Mouse (Mus musculus): ENCODE data around the gene Calcoco1. TPM values are rescaled to one million over a fixed set of nuclear protein-coding genes. Genes with fewer than 3 reads are reported as not detected.
A peak's percentile ranks its signal among the peaks of the same experiment; 100 is the strongest.

Gene Calcoco1
- polyA plus RNA-seq, 1 experiment from 2014 or later = 12.8 TPM

- Histone ChIP-seq H3K9ac (no peak overlapping the region), H3K4me1 (replicated peaks) (no peaks in the 10 kb centered on the region), H3K4me2 (peak overlapping the region; percentile 45), H3K27ac (replicated peaks) (no peak overlapping the region), H3K27me3 (peaks cover 92% of the 10 kb centered on the region), H3K36me3 (replicated peaks) (no peaks in the 10 kb centered on the region), H3K9me3 (replicated peaks) (no peaks in the 10 kb centered on the region), H3K4me3 (replicated peaks) (peak overlapping the region; percentile 19; the same call in 1 of the 2 replicates)
- no peak for ATAC-seq (ENCODE audit: insufficient read depth)
- 4% methylated on average over 20 of the region's 20 CpGs for WGBS (ENCODE audit: insufficient replicate concordance)
These were observed 25.3 kb upstream of the Calcoco1 start for GRCm38 (mm10) chr15:102747286-102747640.

- H3K4me1 ChIP-seq (replicated peaks) = no peaks in the 10 kb centered on the region
- H3K9me3 ChIP-seq (replicated peaks) = no peaks in the 10 kb centered on the region
- no peak overlapping the region for H3K9ac ChIP-seq
- peak overlapping the region; percentile 19; the same call in 1 of the 2 replicates for H3K4me3 ChIP-seq (replicated peaks)
- WGBS (ENCODE audit: insufficient replicate concordance) = under 1% methylated on average over 75 of the region's 75 CpGs
- ATAC-seq (ENCODE audit: insufficient read depth) = no peak
- peak overlapping the region; percentile 45 for H3K4me2 ChIP-seq
- peaks cover 92% of the 10 kb centered on the region for H3K27me3 ChIP-seq
- H3K36me3 ChIP-seq (replicated peaks) = no peaks in the 10 kb centered on the region
- no peak overlapping the region for H3K27ac ChIP-seq (replicated peaks)
These were observed 24.7 kb upstream of the Calcoco1 start for GRCm38 (mm10) chr15:102746488-102747285.

- Histone ChIP-seq H3K36me3 (replicated peaks) (no peaks in the 10 kb centered on the region), H3K4me3 (replicated peaks) (no peak overlapping the region), H3K27ac (replicated peaks) (no peak overlapping the region), H3K4me1 (replicated peaks) (no peaks in the 10 kb centered on the region), H3K9me3 (replicated peaks) (no peaks in the 10 kb centered on the region), H3K4me2 (no peak overlapping the region), H3K9ac (no peak overlapping the region), H3K27me3 (peaks cover 94% of the 10 kb centered on the region)
- WGBS (ENCODE audit: insufficient replicate concordance) = 11% methylated on average over 11 of the region's 11 CpGs
- ATAC-seq (ENCODE audit: insufficient read depth) = no peak
These were observed 24.1 kb upstream of the Calcoco1 start for GRCm38 (mm10) chr15:102746126-102746487.

GRCm38 (mm10) chr15:102745387-102745786 is 23.4 kb upstream of the Calcoco1 start:
- H3K27ac ChIP-seq (replicated peaks) = no peak overlapping the region
- H3K27me3 ChIP-seq = peaks cover 92% of the 10 kb centered on the region
- H3K4me2 ChIP-seq = no peak overlapping the region
- WGBS (ENCODE audit: insufficient replicate concordance) = 18% methylated on average over 5 of the region's 5 CpGs
- H3K4me3 ChIP-seq (replicated peaks) = no peak overlapping the region
- no peaks in the 10 kb centered on the region for H3K36me3 ChIP-seq (replicated peaks)
- no peak for ATAC-seq (ENCODE audit: insufficient read depth)
- H3K9me3 ChIP-seq (replicated peaks) = no peaks in the 10 kb centered on the region
- H3K9ac ChIP-seq = no peak overlapping the region
- H3K4me1 ChIP-seq (replicated peaks) = no peaks in the 10 kb centered on the region

GRCm38 (mm10) chr15:102744831-102745230 is 22.9 kb upstream of the Calcoco1 start:
- no peaks in the 10 kb centered on the region for H3K9me3 ChIP-seq (replicated peaks)
- ATAC-seq (ENCODE audit: insufficient read depth) = no peak
- no peak overlapping the region for H3K27ac ChIP-seq (replicated peaks)
- no peaks in the 10 kb centered on the region for H3K36me3 ChIP-seq (replicated peaks)
- H3K27me3 ChIP-seq = peaks cover 93% of the 10 kb centered on the region
- no peak overlapping the region for H3K4me2 ChIP-seq
- H3K9ac ChIP-seq = no peak overlapping the region
- no peak overlapping the region for H3K4me3 ChIP-seq (replicated peaks)
- no peaks in the 10 kb centered on the region for H3K4me1 ChIP-seq (replicated peaks)
- 9% methylated on average over 9 of the region's 9 CpGs for WGBS (ENCODE audit: insufficient replicate concordance)

- H3K36me3 ChIP-seq (replicated peaks) = no peaks in the 10 kb centered on the region
- H3K4me3 ChIP-seq (replicated peaks) = no peak overlapping the region
- H3K27ac ChIP-seq (replicated peaks) = no peak overlapping the region
- no peaks in the 10 kb centered on the region for H3K9me3 ChIP-seq (replicated peaks)
- H3K4me2 ChIP-seq = no peak overlapping the region
- no peak overlapping the region for H3K9ac ChIP-seq
- H3K27me3 ChIP-seq = peaks cover 94% of the 10 kb centered on the region
- no peaks in the 10 kb centered on the region for H3K4me1 ChIP-seq (replicated peaks)
- WGBS (ENCODE audit: insufficient replicate concordance) = 12% methylated on average over 7 of the region's 7 CpGs
- ATAC-seq (ENCODE audit: insufficient read depth) = no peak
These were observed 22.4 kb upstream of the Calcoco1 start for GRCm38 (mm10) chr15:102744416-102744815.

GRCm38 (mm10) chr15:102743996-102744395 is 22.0 kb upstream of the Calcoco1 start:
- H3K36me3 ChIP-seq (replicated peaks) = no peaks in the 10 kb centered on the region
- H3K9me3 ChIP-seq (replicated peaks) = no peaks in the 10 kb centered on the region
- H3K9ac ChIP-seq = no peak overlapping the region
- ATAC-seq (ENCODE audit: insufficient read depth) = no peak
- H3K27me3 ChIP-seq = peaks cover 93% of the 10 kb centered on the region
- H3K4me2 ChIP-seq = no peak overlapping the region
- WGBS (ENCODE audit: insufficient replicate concordance) = 2% methylated on average over 14 of the region's 14 CpGs
- H3K27ac ChIP-seq (replicated peaks) = no peak overlapping the region
- no peak overlapping the region for H3K4me3 ChIP-seq (replicated peaks)
- no peaks in the 10 kb centered on the region for H3K4me1 ChIP-seq (replicated peaks)

GRCm38 (mm10) chr15:102743196-102743595 is 21.2 kb upstream of the Calcoco1 start:
- Histone ChIP-seq H3K4me3 (replicated peaks) (no peak overlapping the region), H3K9ac (no peak overlapping the region), H3K4me1 (replicated peaks) (no peaks in the 10 kb centered on the region), H3K9me3 (replicated peaks) (no peaks in the 10 kb centered on the region), H3K36me3 (replicated peaks) (no peaks in the 10 kb centered on the region), H3K27me3 (peaks cover 85% of the 10 kb centered on the region), H3K4me2 (no peak overlapping the region), H3K27ac (replicated peaks) (no peak overlapping the region)
- 18% methylated on average over 8 of the region's 8 CpGs for WGBS (ENCODE audit: insufficient replicate concordance)
- no peak for ATAC-seq (ENCODE audit: insufficient read depth)

GRCm38 (mm10) chr15:102742589-102742988 is 20.6 kb upstream of the Calcoco1 start:
- ATAC-seq (ENCODE audit: insufficient read depth) = no peak; the same call in 1 of the 2 replicates

GRCm38 (mm10) chr15:102739520-102740297 is 17.7 kb upstream of the Calcoco1 start:
- H3K36me3 ChIP-seq (replicated peaks) = no peaks in the 10 kb centered on the region
- peaks cover 77% of the 10 kb centered on the region for H3K27me3 ChIP-seq
- H3K4me3 ChIP-seq (replicated peaks) = no peak overlapping the region
- H3K4me2 ChIP-seq = peak overlapping the region; percentile 20; the same call in 1 of the 2 replicates
- H3K27ac ChIP-seq (replicated peaks) = no peak overlapping the region
- no peak overlapping the region for H3K9ac ChIP-seq
- H3K4me1 ChIP-seq (replicated peaks) = no peaks in the 10 kb centered on the region; the same call in 1 of the 2 replicates
- ATAC-seq (ENCODE audit: insufficient read depth) = no peak
- 19% methylated on average over 15 of the region's 15 CpGs for WGBS (ENCODE audit: insufficient replicate concordance)
- no peaks in the 10 kb centered on the region for H3K9me3 ChIP-seq (replicated peaks)

More at GRCm38 (mm10) chr15:102742589-102742988, 20.6 kb upstream of the Calcoco1 start:
- Histone ChIP-seq H3K4me2 (no peak overlapping the region), H3K27me3 (peaks cover 79% of the 10 kb centered on the region), H3K9me3 (replicated peaks) (no peaks in the 10 kb centered on the region), H3K27ac (replicated peaks) (no peak overlapping the region), H3K36me3 (replicated peaks) (no peaks in the 10 kb centered on the region), H3K9ac (no peak overlapping the region), H3K4me1 (replicated peaks) (no peaks in the 10 kb centered on the region), H3K4me3 (replicated peaks) (no peak overlapping the region)
- WGBS (ENCODE audit: insufficient replicate concordance) = 2% methylated on average over 10 of the region's 10 CpGs

GRCm38 (mm10) chr15:102738434-102738833 is 16.5 kb upstream of the Calcoco1 start:
- Histone ChIP-seq H3K9ac (no peak overlapping the region), H3K27me3 (peaks cover 74% of the 10 kb centered on the region), H3K9me3 (replicated peaks) (no peaks in the 10 kb centered on the region), H3K36me3 (replicated peaks) (no peaks in the 10 kb centered on the region), H3K4me1 (replicated peaks) (no peaks in the 10 kb centered on the region; the same call in 1 of the 2 replicates), H3K4me2 (no peak overlapping the region), H3K27ac (replicated peaks) (no peak overlapping the region), H3K4me3 (replicated peaks) (no peak overlapping the region)
- no peak for ATAC-seq (ENCODE audit: insufficient read depth)
- WGBS (ENCODE audit: insufficient replicate concordance) = 43% methylated on average over 2 of the region's 2 CpGs

Data from liver, embryonic 15.5 days (tissue).